Mouse (Mus musculus): ENCODE data around the gene Gga3. TPM values are rescaled to one million over a fixed set of nuclear protein-coding genes. Genes with fewer than 3 reads are reported as not detected.

Gene Gga3
- 85.0 TPM for total RNA-seq (2023)

GRCm38 (mm10) chr11:115603476-115604303, at the start of gene Gga3, which contains the start of gene Mrps7:
Gga3 (minus strand) TSS chr11:115604051.
Mrps7 (plus strand) TSS chr11:115603925.

GRCm38 (mm10) chr11:115627705-115628464, 24.0 kb upstream of the Gga3 start, which contains the start of gene Slc25a19:
Slc25a19 (minus strand) TSS chr11:115628295.

GRCm38 (mm10) chr11:115612410-115613137, 8.7 kb upstream of the Gga3 start, which contains the start of gene Mif4gd:
Mif4gd (minus strand) TSS chr11:115612969.

DNA sequence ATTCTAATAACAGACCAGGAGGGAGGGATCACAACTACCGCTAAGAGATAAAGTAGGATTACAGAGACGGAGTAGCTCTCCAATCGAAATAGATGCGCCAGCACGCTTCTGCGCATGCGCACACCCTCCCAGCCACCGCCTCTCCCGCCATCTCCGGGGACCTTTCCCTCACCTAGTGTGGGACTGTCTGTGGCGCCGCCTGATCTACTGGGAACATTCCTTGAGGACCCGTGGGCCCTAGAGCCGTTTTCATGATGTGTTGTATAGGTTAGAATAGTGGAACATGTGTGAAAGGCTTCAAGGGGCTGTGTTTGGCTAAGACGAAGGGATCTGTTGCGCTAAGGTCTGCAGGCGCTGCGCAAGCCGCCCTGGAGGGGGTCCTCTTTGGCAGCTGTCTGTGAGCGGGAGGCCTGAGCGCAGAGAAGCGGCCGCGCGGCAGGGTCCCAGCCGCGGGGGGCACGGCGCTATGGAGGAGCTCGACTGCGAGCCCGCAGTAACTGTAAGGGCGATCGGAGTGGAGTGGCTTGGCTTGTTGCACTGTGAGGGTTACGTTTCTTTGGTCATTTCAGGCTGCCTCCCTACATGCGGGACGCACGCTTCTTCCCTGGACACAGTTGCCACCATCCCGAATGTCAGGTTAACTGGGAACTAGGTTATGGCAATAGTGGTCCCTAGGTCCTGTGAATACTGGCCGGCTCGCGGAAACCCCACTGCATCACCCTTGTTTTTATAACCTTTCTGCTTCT, 39.6 kb downstream of the Gga3 start, which contains the start of gene Nup85:
TSS of gene Nup85 (plus strand) at position 371 of the 746 bp plus-strand sequence.

GRCm38 (mm10) chr11:115536038-115536681, 67.7 kb downstream of the Gga3 start, which contains the start of gene Sumo2:
Sumo2 (minus strand) TSS chr11:115536276.

Other genes with a start within 250 kb of the Gga3 start
- gene Hid1, start 236.3 kb downstream of the Gga3 start, total RNA-seq (2023): 28.6 TPM
- gene Cdr2l, start 222.1 kb downstream of the Gga3 start, total RNA-seq (2023): 0.82 TPM
- gene Mrpl58, start 200.3 kb downstream of the Gga3 start, total RNA-seq (2023): 76.4 TPM
- 215 TPM for gene Atp5h, start 184.1 kb downstream of the Gga3 start, total RNA-seq (2023)
- gene Kctd2, start 183.9 kb downstream of the Gga3 start, total RNA-seq (2023): 52.0 TPM
- not detected for gene Trim80, start 163.5 kb downstream of the Gga3 start, total RNA-seq (2023)
- 9.4 TPM for gene Slc16a5, start 141.6 kb downstream of the Gga3 start, total RNA-seq (2023)
- 34.7 TPM for gene Armc7, start 128.4 kb downstream of the Gga3 start, total RNA-seq (2023)
- 111 TPM for gene Nt5c, start 112.2 kb downstream of the Gga3 start, total RNA-seq (2023)
- gene Jpt1, start 89.7 kb downstream of the Gga3 start, total RNA-seq (2023): 171 TPM
- gene Sumo2, start 67.8 kb downstream of the Gga3 start, total RNA-seq (2023): 231 TPM
- gene Nup85, start 39.6 kb downstream of the Gga3 start, total RNA-seq (2023): 48.4 TPM
- gene Mrps7, start 126 bp downstream of the Gga3 start, total RNA-seq (2023): 31.5 TPM
- gene Mif4gd, start 8.9 kb upstream of the Gga3 start, total RNA-seq (2023): 91.1 TPM
- 36.2 TPM for gene Slc25a19, start 24.2 kb upstream of the Gga3 start, total RNA-seq (2023)
- 140 TPM for gene Grb2, start 104.5 kb upstream of the Gga3 start, total RNA-seq (2023)
- 45.5 TPM for gene Tmem94, start 161.4 kb upstream of the Gga3 start, total RNA-seq (2023)
- gene Caskin2, start 209.6 kb upstream of the Gga3 start, total RNA-seq (2023): 1.1 TPM
- 16.3 TPM for gene Tsen54, start 210.7 kb upstream of the Gga3 start, total RNA-seq (2023)
- 24.1 TPM for gene Llgl2, start 220.0 kb upstream of the Gga3 start, total RNA-seq (2023)

Measured in CD4-positive naive resting alpha-beta T cell, adult 76 days (primary cell).